Mouse (Mus musculus) heart, embryonic 16.5 days (tissue): ENCODE data around the gene Gtf2h3. TPM values are rescaled to one million over a fixed set of nuclear protein-coding genes. Genes with fewer than 3 reads are reported as not detected.
"Not testable (repeated sequence)": the region's sequence is repeated elsewhere in the genome, so short reads cannot be mapped to it uniquely, and the experiment has no call there.

ENCODE experiments used
- ATAC-seq: fragments of 200-750 bp; cut with Nextera tagmentation; replicated peaks from 2 replicates; pipeline ENCODE4 v1.8.0; 2017; ENCODE audit warnings: moderate number of reproducible peaks; ENCODE audit not compliant: insufficient read depth, low FRiP score; ENCODE audit errors: extremely low read depth
- H3K27ac ChIP-seq: fragments of 300-500 bp; sonication (generic); 2 replicates; pipeline ENCODE4 v1.5.1; 2014; ENCODE audit warnings: mild to moderate bottlenecking, low read length, control low read depth, moderate library complexity
- H3K27me3 ChIP-seq: fragments of 300-500 bp; sonication (generic); 2 replicates; pipeline ENCODE4 v1.6.1; 2014; ENCODE audit warnings: low read length, mixed read lengths; ENCODE audit not compliant: control insufficient read depth, insufficient read depth
- H3K36me3 ChIP-seq: fragments of 300-500 bp; sonication (generic); 2 replicates; pipeline ENCODE4 v1.6.1; 2014; ENCODE audit not compliant: control insufficient read depth, insufficient read depth
- H3K4me1 ChIP-seq: fragments of 300-500 bp; sonication (generic); 2 replicates; pipeline ENCODE4 v1.6.1; 2014; ENCODE audit warnings: low read length, mixed read lengths; ENCODE audit not compliant: control insufficient read depth, insufficient read depth
- H3K4me2 ChIP-seq: fragments of 300-500 bp; sonication (generic); 2 replicates; pipeline ENCODE4 v1.6.1; 2014; ENCODE audit warnings: low read depth, mild to moderate bottlenecking, control low read depth, low read length
- H3K4me3 ChIP-seq: fragments of 300-500 bp; sonication (generic); 2 replicates; pipeline ENCODE4 v1.5.1; 2014; ENCODE audit warnings: mild to moderate bottlenecking, control low read depth, low read length
- H3K9ac ChIP-seq: fragments of 300-500 bp; sonication (generic); 2 replicates; pipeline ENCODE4 v1.6.1; 2014; ENCODE audit warnings: low read length, control low read depth
- H3K9me3 ChIP-seq: fragments of 300-500 bp; sonication (generic); replicated peaks from 2 replicates; pipeline ENCODE4 v1.6.1; 2016; ENCODE audit warnings: low read length; ENCODE audit not compliant: control insufficient read depth
- WGBS: fragments of 180-500 bp; shearing (Covaris S2); extraction: QIAGEN DNeasy Blood & Tissue Kit; methylation state at CpG from one replicate; pipeline ENCODE4 v1.1.7; 2014; 5-methylcytosine and 5-hydroxymethylcytosine counted together
- polyA plus RNA-seq: library from polyadenylated mRNA; unstranded; fragments of >200 nt; fragmentation: Nextera tagmentation; extraction: Ambion mirVana; gene quantifications from 2 replicates; pipeline ENCODE4 v1.2.1, GENCODE M21; 2015

Gtf2h3 gene
- polyA plus RNA-seq, 1 experiment from 2014 or later: 34.3 TPM

- Histone ChIP-seq H3K36me3 (peaks cover under 1% of the 10 kb centered on the region; the same call in 1 of the 2 replicates), H3K4me1 (peaks cover 20% of the 10 kb centered on the region), H3K27ac (peak within 1 kb of the TSS; percentile 94), H3K27me3 (no peaks in the 10 kb centered on the region), H3K9me3 (no peaks in the 10 kb centered on the region), H3K4me3 (peak within 1 kb of the TSS; percentile 86), H3K4me2 (peak within 1 kb of the TSS; percentile 87), H3K9ac (peak within 1 kb of the TSS; percentile 90)
- peak; percentile 97 for ATAC-seq
- WGBS: under 1% methylated on average over 48 of the region's 58 CpGs
Observed at GRCm38 (mm10) chr5:124628448-124629363, 49.8 kb downstream of the Gtf2h3 start, which contains the start of gene Atp6v0a2. TSS of gene Atp6v0a2 (plus strand) at chr5:124628576.

DNA sequence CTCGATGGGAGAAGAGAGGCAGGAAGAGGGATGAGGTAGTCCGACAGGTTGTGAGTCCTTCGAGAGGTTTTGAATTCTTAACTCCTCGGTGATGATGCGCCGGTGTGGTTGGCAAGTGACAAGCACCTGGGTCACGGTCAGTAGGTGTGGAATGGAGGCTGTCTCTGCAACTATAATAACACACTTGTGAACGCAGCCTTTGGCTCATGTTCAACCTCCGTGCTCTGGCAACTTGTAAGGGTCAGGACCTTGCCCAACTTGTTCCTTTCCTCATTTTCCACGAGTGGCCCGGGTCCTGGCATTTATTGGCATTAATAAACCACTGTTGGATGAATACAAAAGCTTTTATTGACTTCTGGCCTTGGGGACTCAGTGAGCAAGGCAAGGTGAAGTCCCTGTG lies 50.7 kb downstream of the Gtf2h3 start:
- Histone ChIP-seq H3K9ac (peak overlapping the region; percentile 90), H3K36me3 (peaks cover 7% of the 10 kb centered on the region), H3K27me3 (no peaks in the 10 kb centered on the region), H3K4me1 (peaks cover 20% of the 10 kb centered on the region), H3K27ac (no peak overlapping the region), H3K9me3 (no peaks in the 10 kb centered on the region), H3K4me2 (peak overlapping the region; percentile 86), H3K4me3 (peak overlapping the region; percentile 86)
- 8% methylated on average over 11 of the region's 11 CpGs for WGBS
- ATAC-seq: no peak

GRCm38 (mm10) chr5:124631685-124632084 lies 52.7 kb downstream of the Gtf2h3 start:
- no peak overlapping the region for H3K27ac ChIP-seq
- no peaks in the 10 kb centered on the region for H3K27me3 ChIP-seq
- no peak overlapping the region for H3K4me2 ChIP-seq
- no peak overlapping the region for H3K4me3 ChIP-seq
- no peak overlapping the region for H3K9ac ChIP-seq
- peaks cover 21% of the 10 kb centered on the region for H3K36me3 ChIP-seq
- WGBS: 88% methylated on average over 11 of the region's 11 CpGs
- ATAC-seq: no peak
- H3K4me1 ChIP-seq: peaks cover 20% of the 10 kb centered on the region
- no peaks in the 10 kb centered on the region for H3K9me3 ChIP-seq

DNA sequence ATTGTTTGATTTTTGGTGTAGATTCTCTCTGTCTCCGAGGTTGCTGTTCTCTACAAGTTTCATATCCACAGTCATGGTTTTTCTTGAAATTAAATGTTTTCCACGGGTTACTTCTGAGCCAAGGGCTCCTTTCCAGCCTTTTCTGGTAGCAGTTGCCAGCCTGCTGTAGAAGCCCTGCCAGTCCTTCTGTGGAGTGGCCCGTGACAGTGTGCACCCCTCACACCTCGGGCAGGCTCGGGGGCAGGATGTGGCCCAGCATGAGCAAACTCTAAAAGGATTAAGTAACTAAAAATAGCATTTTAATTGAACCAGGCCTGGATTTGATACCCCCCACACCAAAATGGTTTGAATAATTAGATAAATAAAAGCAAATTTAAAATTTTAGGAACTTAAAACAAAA lies 53.5 kb downstream of the Gtf2h3 start:
- H3K4me2 ChIP-seq: no peak overlapping the region
- WGBS: 52% methylated on average over 5 of the region's 5 CpGs

DNA sequence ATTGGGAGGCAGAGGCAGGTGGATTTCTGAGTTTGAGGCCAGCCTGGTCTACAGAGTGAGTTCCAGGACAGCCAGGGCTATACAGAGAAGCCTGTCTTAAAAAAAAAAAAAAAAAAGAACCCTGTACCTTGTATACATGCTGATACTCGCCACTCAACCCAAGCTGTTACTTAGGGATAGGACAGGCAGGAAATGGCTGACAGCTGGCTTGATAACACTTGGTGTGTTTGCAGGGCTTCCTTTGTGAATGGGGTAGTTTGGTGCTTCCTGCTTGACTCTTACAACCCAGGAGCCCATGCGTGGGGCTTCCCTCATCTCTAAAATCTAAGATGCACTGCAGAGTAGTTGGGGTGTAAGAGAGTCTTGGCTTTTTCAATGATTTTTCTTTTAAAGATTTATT lies 54.5 kb downstream of the Gtf2h3 start:
- Histone ChIP-seq H3K4me2 (no peak overlapping the region), H3K9me3 (no peaks in the 10 kb centered on the region), H3K4me1 (peaks cover 15% of the 10 kb centered on the region), H3K27me3 (no peaks in the 10 kb centered on the region), H3K27ac (no peak overlapping the region), H3K36me3 (peaks cover 36% of the 10 kb centered on the region), H3K9ac (no peak overlapping the region), H3K4me3 (no peak overlapping the region)
- no peak for ATAC-seq
- WGBS: 60% methylated on average over 2 of the region's 2 CpGs

More for the DNA sequence above, 53.5 kb downstream of the Gtf2h3 start:
- Histone ChIP-seq H3K9ac (no peak overlapping the region), H3K27ac (no peak overlapping the region), H3K4me1 (peaks cover 20% of the 10 kb centered on the region), H3K9me3 (no peaks in the 10 kb centered on the region), H3K27me3 (no peaks in the 10 kb centered on the region), H3K4me3 (no peak overlapping the region), H3K36me3 (peaks cover 28% of the 10 kb centered on the region)
- ATAC-seq: no peak

DNA sequence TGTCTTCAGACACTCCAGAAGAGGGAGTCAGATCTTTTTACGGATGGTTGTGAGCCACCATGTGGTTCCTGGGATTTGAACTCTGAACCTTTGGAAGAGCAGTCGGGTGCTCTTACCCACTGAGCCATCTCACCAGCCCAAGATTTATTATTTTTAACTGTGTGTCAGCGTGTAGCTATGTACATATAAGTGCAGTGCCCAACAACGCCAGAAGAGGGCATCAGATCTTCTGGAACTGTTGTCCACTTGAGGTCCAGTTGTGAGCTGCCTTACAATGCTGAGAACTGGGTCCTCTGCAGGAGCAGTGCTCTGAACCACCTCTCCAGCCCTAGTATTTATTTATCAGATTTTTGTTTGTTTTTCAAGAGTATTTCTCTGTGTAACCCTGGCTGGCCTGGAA lies 56.1 kb downstream of the Gtf2h3 start:
- not testable (repeated sequence) for H3K4me3 ChIP-seq, H3K9ac ChIP-seq, H3K4me2 ChIP-seq, H3K27me3 ChIP-seq, H3K4me1 ChIP-seq, H3K9me3 ChIP-seq, ATAC-seq, H3K27ac ChIP-seq
- WGBS: 86% methylated on average over 4 of the region's 4 CpGs
- peaks cover 52% of the 10 kb centered on the region for H3K36me3 ChIP-seq

DNA sequence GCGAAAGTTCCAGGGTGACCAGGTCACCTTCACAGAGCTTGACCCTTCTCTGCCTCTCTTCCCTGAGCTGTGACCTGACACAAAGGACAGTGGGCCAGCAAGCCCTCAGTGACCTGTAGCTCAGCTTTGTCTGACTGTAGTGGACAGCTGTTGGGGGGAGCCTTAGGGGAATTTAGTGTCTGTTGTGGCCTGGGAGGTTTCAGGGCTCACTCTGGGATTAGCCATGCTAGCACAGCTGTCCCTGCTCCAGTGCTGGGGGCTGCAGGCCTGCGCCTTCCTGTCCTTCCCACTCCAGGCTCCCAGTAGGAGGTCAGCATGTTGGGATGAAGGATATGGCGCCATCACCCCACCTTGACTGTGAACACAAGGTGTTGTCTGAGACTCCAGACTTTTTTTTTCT lies 57.2 kb downstream of the Gtf2h3 start:
- H3K27me3 ChIP-seq: no peaks in the 10 kb centered on the region
- H3K4me2 ChIP-seq: no peak overlapping the region
- H3K36me3 ChIP-seq: peaks cover 58% of the 10 kb centered on the region
- no peaks in the 10 kb centered on the region for H3K9me3 ChIP-seq
- H3K9ac ChIP-seq: no peak overlapping the region
- no peak overlapping the region for H3K4me3 ChIP-seq
- H3K4me1 ChIP-seq: peaks cover 5% of the 10 kb centered on the region; the same call in 1 of the 2 replicates
- WGBS: 91% methylated on average over 3 of the region's 3 CpGs
- H3K27ac ChIP-seq: no peak overlapping the region
- ATAC-seq: no peak

- Histone ChIP-seq H3K4me2 (no peak overlapping the region), H3K9ac (no peak overlapping the region), H3K27ac (no peak overlapping the region), H3K27me3 (no peaks in the 10 kb centered on the region), H3K4me1 (peaks cover 5% of the 10 kb centered on the region; the same call in 1 of the 2 replicates), H3K9me3 (no peaks in the 10 kb centered on the region), H3K4me3 (no peak overlapping the region), H3K36me3 (peaks cover 64% of the 10 kb centered on the region)
- WGBS: 95% methylated on average over 4 of the region's 4 CpGs
- ATAC-seq: no peak
Observed at GRCm38 (mm10) chr5:124636694-124637093, 57.8 kb downstream of the Gtf2h3 start.

DNA sequence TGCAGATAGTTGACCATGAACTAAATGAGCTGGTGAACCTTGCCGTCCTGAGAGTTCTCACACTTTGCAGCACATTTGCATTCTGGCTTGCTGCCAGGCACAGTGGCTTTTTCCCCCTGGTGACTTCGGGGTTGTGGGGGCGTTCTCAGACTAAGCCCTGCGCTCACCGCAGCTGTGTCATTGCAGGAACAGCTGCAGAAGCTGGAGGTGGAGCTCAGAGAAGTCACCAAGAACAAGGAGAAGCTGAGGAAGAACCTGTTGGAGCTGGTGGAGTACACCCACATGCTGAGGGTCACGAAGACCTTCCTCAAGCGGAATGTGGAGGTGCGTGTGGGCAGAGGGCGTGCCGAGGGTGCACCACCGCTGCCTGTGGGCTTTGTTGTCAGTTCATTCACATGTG lies 58.4 kb downstream of the Gtf2h3 start:
- Histone ChIP-seq H3K9me3 (no peaks in the 10 kb centered on the region), H3K9ac (no peak overlapping the region), H3K4me1 (peaks cover 5% of the 10 kb centered on the region; the same call in 1 of the 2 replicates), H3K4me3 (no peak overlapping the region), H3K27ac (no peak overlapping the region; the same call in 1 of the 2 replicates), H3K27me3 (no peaks in the 10 kb centered on the region), H3K4me2 (no peak overlapping the region), H3K36me3 (peaks cover 70% of the 10 kb centered on the region)
- no peak for ATAC-seq
- WGBS: 81% methylated on average over 11 of the region's 11 CpGs
